Mouse (Mus musculus) heart, adult 18-20 months (tissue): ENCODE data around the gene Ylpm1. TPM values are rescaled to one million over a fixed set of nuclear protein-coding genes. Genes with fewer than 3 reads are reported as not detected.

Experiments used
- DNase-seq, 2 experiments: peaks; one replicate each; pipeline ENCODE4 v3.0.0; 2021 to 2022; ENCODE audit warnings: mixed read lengths in 1 of 2
- total RNA-seq, 2 experiments: library from RNA; stranded (reverse); gene quantifications; 2 replicates each; pipeline ENCODE4 v1.2.3; 2021

Ylpm1 gene
- total RNA-seq, 2 experiments from 2014 or later: 27.0 to 29.4 TPM

- DNase-seq: no peak
These were observed 10.9 kb downstream of the Ylpm1 start for GRCm38 (mm10) chr12:85007021-85007420.

DNA sequence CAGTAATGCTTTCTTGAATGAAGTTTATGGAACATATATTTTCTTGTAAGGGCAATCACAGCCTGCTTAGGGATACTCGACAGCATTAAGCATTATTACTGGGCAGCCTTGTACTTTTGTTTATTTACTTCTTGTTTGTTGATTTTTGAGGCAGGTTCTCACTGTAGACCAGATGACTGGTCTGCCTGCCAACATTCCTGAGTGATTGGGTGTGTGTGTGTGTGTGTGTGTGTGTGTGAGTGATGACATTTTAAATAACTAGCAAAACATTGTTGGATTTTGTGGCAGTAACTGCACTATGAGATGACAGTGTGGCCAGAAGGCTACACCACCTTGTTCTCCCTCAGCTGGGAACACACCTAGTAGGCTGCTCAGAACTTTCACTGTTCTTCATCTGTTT lies 13.7 kb downstream of the Ylpm1 start:
- peak in 1 of 2 experiments; percentile 25 for DNase-seq

- no peak for DNase-seq
These were observed 14.4 kb downstream of the Ylpm1 start for GRCm38 (mm10) chr12:85010541-85010940.

GRCm38 (mm10) chr12:85012185-85012584 lies 16.1 kb downstream of the Ylpm1 start:
- DNase-seq: no peak

DNA sequence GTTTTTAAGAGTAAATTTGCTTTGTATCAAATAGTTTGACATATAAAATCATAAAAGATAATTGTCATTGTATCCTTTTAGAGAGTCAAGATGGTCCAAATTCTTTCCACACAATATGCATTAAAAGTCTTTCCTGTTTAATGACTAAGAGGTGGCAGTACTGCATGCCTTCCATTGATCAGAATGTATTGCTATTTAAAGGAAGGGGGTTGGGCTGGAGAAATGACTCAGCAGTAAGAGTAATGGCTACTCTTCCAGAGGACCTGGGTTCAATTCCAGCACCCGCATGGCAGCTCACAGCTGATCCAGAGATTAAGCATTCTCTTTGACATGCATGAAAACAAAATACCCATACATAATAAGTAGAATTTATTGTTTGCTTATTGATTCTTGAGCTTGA lies 25.9 kb downstream of the Ylpm1 start:
- DNase-seq: no peak

DNA sequence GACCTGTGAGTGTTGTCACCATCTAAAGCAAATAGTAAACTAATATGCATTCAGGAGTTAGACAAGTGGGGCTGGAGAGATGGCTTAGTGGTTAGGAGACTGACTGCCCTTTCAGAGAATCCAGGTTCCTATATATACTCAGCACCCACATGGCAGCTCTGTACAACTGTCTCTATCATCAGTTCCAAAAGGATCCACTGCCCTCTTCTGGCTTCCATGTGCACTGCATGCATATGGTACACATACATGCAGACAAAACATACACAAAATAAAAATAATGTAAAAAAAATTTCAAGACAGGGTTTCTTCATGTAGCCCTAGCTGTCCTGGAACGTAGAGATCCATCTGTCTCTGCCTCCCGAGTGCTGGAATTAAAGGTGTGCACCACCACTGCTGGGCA lies 36.6 kb downstream of the Ylpm1 start:
- DNase-seq: peak in 1 of 2 experiments; percentile 35

GRCm38 (mm10) chr12:85051218-85051617 lies 55.1 kb downstream of the Ylpm1 start:
- no peak for DNase-seq

DNA sequence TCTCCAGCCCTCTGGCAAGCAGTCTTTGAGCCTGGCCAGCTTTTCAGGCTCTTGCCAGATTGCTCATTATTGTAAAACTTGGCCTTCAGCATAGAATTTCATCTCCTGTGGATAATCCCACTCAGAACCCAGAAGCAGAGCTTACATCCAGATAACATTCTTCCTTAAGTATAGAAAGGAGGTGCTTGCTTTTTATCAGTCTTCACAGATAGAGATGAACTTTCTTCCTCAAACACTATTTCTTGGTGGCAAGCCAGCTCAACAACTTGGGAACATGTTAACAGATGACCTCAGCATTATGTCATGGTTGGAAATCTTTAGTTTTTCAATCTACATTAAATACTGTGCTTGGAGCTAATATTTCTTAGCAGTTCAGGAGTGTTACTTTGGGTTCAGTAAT lies 74.9 kb downstream of the Ylpm1 start:
- no peak for DNase-seq

DNA sequence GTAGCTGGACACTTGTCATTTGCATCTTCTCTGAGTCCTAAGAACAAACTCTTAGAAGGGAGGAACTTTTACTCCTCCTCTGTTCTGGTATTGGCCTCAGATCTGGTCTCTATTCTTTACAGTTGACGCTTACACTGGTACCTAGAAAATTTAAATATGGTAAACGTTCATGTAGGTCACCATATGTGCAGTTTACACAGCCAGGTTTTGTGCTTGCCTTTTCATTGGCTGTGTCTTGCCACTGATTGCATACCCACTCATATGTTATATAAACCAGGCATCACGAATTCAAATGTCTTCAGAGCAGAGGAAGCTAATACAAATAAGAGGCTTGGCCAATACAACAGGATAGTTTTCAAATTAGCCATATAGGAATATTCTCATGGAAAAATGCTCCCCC lies 81.0 kb downstream of the Ylpm1 start:
- no peak for DNase-seq

- DNase-seq: no peak
These were observed 88.1 kb downstream of the Ylpm1 start for GRCm38 (mm10) chr12:85084257-85084656.

DNA sequence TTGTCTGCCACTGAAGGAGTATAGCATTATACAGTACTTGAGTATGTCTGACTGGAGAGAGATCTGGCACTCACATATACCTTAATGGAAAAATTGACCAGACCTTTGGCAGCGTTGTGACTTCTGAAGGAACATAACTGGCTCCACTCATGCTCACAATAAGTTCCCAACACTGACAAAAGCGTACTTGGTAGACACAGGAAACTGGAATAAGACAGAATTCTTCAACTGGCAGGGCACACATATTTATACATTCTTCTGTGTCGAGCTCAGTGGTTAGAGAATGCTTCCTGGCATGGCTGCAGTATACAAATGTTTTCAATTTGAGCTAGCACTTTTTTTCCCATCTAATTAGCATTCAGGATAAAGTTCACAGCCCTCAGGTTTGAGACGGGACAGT lies 88.8 kb downstream of the Ylpm1 start:
- DNase-seq: no peak

GRCm38 (mm10) chr12:85087845-85088244 lies 91.7 kb downstream of the Ylpm1 start:
- no peak for DNase-seq

DNA sequence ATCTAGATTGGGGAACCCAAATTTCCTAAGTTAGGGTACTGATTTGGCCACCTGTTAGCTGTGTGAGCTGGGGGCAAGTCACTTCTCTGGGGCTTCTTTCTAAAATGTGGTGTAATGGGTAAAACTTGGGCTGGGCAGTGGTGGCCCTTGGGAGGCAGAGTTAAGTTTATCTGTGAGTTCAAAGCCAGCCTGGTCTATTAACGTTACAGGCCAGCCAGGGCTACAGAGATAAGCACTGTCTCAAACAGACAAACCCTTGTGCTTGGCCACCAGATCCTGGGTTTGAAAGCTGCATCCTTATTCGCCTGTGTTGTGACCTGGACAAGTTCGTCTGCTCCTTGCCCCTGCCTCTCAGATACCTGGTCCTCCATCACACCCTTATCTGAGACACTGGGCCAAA lies 95.1 kb downstream of the Ylpm1 start:
- no peak for DNase-seq

DNA sequence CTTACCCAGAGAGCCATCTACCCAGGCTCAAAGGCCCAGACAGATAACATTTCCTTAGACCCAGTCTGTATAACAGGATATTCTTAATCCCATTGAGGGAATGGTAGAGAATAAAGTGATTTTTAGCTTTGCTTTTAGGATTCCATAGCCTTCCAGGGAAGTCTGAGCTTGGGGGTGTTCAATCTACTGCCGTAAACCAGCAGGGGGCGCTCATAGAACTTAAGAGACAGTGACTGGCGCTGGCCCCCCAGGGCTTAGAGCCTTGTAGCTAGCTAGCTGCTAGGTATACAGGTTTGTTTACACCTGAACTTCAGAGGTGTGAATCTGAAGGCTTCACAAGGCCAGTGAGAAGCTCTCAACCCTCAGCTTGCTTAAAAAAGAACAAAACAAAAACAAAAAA lies 96.1 kb downstream of the Ylpm1 start:
- peak; percentile 69 to 89 for DNase-seq

- DNase-seq: peak; percentile 72 to 83
These were observed 97.9 kb downstream of the Ylpm1 start for GRCm38 (mm10) chr12:85094010-85094409.

GRCm38 (mm10) chr12:85094706-85095105 lies 98.6 kb downstream of the Ylpm1 start:
- peak; percentile 57 to 62 for DNase-seq

GRCm38 (mm10) chr12:85095146-85095545 lies 99.0 kb downstream of the Ylpm1 start:
- DNase-seq: no peak

DNA sequence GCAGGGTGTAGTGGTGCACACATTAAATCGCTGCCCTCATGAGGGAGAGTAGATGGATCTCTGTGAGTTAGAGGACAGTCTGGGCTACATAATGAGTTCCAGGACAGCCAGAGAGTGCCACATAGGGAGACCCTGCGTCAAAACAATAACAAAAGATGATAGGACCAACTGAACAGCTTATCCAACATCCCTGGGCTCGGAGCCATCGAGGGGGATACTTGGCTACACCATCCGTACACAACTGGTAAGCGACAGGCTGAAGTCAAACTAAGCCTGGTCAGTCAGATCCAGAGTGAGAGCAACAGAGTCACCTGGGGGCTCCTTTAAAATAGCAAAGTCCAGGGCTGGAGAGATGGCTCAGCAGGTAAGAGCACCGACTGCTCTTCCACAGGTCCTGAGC lies 99.7 kb downstream of the Ylpm1 start:
- no peak for DNase-seq

DNA sequence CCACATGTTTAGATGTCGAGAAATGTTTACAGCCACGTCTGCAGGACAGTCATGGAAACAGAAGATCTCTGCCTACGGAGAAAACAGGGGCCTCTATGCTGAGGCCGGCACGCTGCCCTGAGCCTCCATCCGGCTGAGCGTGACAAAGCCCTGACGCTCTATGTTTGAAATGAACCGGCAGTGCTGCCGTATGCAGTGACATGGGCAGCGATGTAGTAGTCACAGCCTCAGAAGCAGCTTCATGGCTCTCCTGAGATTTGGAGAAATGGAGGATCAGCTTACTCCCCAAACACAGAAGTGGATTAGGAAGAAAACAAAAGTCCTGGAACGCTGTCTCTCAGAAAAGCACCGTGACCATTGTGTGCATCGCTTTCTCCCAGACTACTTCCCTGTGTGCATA lies 104.9 kb downstream of the Ylpm1 start:
- no peak for DNase-seq

GRCm38 (mm10) chr12:85101521-85102106 lies 105.5 kb downstream of the Ylpm1 start:
- no peak for DNase-seq

DNA sequence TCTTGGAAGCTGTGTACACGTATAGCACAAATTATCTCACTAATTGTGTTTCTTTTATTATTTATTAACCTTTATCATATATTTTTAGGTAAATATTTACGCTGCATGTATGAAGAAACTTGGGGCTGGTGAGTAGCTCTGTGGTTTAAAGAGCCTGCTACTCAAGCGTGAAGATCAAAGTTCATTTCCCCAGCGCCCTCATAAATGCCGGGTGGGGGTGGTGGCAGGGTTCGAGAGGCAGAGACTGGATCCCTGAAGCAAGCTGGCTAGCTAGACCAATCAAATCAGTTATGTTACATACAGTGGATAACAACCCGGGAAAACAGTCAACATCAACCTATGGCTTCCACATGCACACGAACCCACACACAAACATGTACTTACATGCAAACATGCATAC lies 107.0 kb downstream of the Ylpm1 start:
- no peak for DNase-seq

- DNase-seq: no peak
These were observed 108.7 kb downstream of the Ylpm1 start for GRCm38 (mm10) chr12:85104789-85105188.

DNA sequence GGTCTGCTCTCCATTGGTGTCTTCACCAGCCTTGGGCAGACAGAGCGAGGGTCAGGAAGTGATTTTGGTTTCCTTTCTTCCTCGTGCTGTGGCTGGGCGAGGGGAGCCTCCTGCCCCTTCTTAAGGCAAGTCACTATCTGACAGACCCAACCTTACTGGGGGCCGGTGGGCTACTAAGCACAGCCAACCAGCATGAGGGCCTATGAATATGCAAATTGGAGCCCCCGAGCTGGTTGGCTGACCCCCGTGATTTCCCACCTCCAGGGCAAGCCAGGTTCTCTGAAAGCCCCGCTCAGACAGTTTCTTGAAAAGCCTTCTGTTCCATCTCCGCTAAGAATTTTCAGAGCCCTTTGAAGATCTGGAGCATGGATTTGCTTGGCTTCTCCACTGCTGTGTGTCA lies 110.2 kb downstream of the Ylpm1 start:
- no peak for DNase-seq

- no peak for DNase-seq
These were observed 112.5 kb downstream of the Ylpm1 start for GRCm38 (mm10) chr12:85108643-85109042.

DNA sequence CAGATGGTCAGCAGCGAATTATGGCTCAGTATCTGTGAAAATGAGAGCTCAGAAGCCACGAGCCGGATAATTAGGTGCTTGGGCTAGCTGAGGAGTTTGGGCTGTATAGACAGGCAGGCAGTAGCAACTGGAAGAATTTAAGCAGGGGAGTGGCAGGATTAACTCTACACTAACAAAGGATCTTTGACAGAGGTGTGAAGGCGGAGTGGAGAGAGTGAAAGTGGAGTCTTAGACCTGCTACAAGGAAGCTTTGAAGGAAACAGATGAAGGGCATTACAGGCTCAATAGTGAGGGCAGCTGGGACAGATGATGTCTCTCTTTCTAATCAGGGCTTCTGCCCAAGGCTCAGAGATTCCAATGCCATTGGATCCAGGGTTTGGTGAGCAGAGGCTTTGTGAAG lies 113.3 kb downstream of the Ylpm1 start:
- no peak for DNase-seq
